Mouse (Mus musculus): ENCODE data around the gene Senp3.

DNA sequence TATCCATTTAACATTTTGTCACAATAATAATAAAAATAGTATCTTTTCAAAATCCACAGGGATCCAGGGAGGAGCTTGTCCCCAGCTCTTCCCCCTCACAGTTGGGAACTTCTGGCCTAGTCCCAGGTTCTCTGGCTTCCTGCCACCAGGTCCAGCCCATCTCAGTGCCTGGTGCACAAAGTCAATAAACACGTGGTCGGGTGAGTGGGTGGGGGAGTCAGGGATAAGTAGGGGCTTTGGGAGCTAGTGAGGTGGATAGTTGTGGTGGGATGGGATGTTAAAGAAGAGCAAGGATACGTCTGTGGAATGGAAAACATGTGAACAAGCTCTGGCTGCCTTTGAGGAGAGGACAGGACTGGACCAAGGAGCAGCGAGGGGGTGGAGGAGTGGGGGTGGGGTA lies 4.5 kb upstream of the Senp3 start:
- TF ChIP-seq MEF2A (IDR thresholded peaks at IDR 0.05; ENCODE audit: borderline replicate concordance, low read depth, low read length) (no peak), POLR2A (IDR thresholded peaks at IDR 0.05; ENCODE audit: low read depth, low read length) (no peak), E2F4 (IDR thresholded peaks at IDR 0.05; ENCODE audit: insufficient replicate concordance, low read depth, low read length) (no peak), MAX (IDR thresholded peaks at IDR 0.05; ENCODE audit: low read length) (no peak), MYC (IDR thresholded peaks at IDR 0.05; ENCODE audit: low read depth, low read length) (no peak), CTCF (conservative IDR thresholded peaks at IDR 0.05 in 1 of 2, IDR thresholded peaks at IDR 0.05 in 1 of 2; ENCODE audit: low read depth in 2 of 2, low read length in 2 of 2) (no peak), EP300 (IDR thresholded peaks at IDR 0.05; ENCODE audit: low read length) (no peak), TBP (conservative IDR thresholded peaks at IDR 0.05; ENCODE audit: low read depth, low read length) (no peak), MXI1 (IDR thresholded peaks at IDR 0.05; ENCODE audit: low read depth, low read length) (no peak), SMC3 (IDR thresholded peaks at IDR 0.05; ENCODE audit: low read depth, low read length) (no peak), CHD2 (IDR thresholded peaks at IDR 0.05; ENCODE audit: low read length) (no peak)

Measured in CH12.LX (cell line).